Mouse (Mus musculus) layer of hippocampus, adult 2 months (tissue): ENCODE results near the gene Rtraf. TPM values are rescaled to one million over a fixed set of nuclear protein-coding genes. Genes with fewer than 3 reads are reported as not detected.

ENCODE experiments used
- DNase-seq, 2 experiments: peaks; one replicate each; pipeline ENCODE4 v3.0.0; 2022; ENCODE audit warnings: low spot score in 2 of 2
- H3K27ac ChIP-seq: fragments of 200-600 bp; 2 replicates; pipeline ENCODE4 v1.8.1; 2022
- H3K4me3 ChIP-seq: fragments of 200-600 bp; 2 replicates; pipeline ENCODE4 v1.8.1; 2022; ENCODE audit warnings: mild to moderate bottlenecking
- CTCF ChIP-seq: fragments of 200-600 bp; conservative IDR thresholded peaks from 2 replicates; pipeline ENCODE4 v1.8.1; 2022; ENCODE audit warnings: antibody characterized with exemption, mild to moderate bottlenecking, moderate library complexity
- total RNA-seq, 2 experiments: library from RNA; stranded (reverse); gene quantifications; 2 replicates each; pipeline ENCODE4 v1.2.3; 2021

Rtraf gene
- total RNA-seq, 2 experiments from 2014 or later = 51.5 to 56.4 TPM

DNA sequence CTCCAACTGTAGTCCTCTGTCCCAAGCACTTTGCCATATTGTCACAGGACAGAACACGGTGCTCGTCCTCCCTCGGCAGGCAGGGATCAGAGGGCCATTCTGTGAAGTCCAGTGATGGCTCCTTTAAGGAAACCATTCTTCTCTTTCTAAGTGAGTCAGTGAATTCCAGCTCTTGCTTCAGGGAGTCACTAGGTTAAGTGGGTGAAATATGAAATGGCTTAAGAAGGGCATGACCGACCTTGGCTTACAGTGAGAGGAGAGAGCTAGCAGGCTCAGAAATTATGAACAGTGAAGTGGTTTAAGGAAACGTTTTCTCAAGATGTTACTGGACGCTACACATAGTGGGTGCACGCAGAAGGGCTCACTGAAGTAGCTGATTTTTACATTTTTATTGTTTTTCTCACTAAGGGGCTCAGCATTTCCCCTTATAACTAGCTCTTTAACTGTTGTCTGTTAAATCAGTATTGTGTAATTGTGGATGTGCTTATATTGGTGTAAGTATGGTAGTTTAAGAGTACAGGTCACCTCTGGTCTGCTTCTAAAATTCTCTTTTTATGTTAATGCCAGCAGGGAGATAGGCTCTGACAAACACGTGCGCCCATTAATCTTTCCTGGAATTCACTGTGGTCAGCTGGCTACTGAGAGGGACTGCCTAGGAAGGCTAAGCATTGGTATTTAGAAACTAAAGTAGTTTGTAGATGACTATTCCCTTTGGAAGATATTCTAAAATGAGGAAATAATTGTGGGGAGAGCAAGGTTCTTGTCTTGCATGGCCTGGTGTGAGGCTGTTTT lies 37.6 kb downstream of the Rtraf start:
- no peak for TF ChIP-seq CTCF
- H3K27ac ChIP-seq = no peak overlapping the region
- DNase-seq = no peak
- H3K4me3 ChIP-seq = no peak overlapping the region

- TF ChIP-seq CTCF = no peak
- Histone ChIP-seq H3K27ac (no peak overlapping the region), H3K4me3 (no peak overlapping the region)
- DNase-seq = no peak
Observed at GRCm38 (mm10) chr14:19777945-19778344, 45.7 kb downstream of the Rtraf start.

DNA sequence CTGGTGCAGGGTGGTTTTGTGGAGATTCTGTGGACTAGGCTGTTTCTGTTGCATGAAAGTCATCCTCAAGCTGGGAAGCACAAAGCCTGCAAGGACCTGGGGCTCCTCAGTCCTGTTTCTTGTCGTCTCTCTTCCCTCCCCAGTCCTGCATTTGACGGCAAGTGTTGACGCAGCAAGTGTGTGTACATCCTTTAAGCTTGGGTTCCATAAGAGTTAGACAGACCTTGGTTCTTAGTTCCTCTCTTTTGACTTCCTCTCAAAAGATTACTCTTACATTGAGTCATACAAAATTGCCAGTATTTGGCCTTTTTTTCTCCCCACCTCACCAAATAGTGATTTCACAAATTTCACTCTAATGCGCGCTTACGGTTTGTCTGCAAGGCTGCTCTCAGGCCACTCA lies 46.3 kb downstream of the Rtraf start:
- DNase-seq = no peak
- no peak overlapping the region for H3K27ac ChIP-seq
- H3K4me3 ChIP-seq = no peak overlapping the region
- TF ChIP-seq CTCF = no peak

DNA sequence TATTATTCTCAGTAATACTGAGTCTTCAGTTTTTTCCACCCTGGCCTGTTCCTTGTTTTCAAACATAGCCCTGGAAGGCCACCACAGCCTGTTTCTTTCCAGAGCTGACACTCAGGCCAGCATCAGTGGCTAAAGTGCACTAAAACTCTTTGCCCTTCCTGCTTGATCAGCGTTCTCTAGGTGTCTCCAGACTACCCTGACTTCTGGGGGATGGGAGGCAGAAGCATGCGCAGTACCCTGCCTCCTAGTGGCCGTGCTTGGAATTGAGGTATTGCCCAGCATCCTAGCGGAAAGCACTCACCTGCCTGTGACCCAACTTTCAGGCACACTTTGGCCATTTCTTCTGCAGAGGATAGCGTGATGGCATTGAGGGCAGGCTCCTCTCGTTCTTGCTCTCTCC lies 46.7 kb downstream of the Rtraf start:
- DNase-seq = no peak
- Histone ChIP-seq H3K27ac (no peak overlapping the region), H3K4me3 (no peak overlapping the region)
- peak; percentile 75 for TF ChIP-seq CTCF

DNA sequence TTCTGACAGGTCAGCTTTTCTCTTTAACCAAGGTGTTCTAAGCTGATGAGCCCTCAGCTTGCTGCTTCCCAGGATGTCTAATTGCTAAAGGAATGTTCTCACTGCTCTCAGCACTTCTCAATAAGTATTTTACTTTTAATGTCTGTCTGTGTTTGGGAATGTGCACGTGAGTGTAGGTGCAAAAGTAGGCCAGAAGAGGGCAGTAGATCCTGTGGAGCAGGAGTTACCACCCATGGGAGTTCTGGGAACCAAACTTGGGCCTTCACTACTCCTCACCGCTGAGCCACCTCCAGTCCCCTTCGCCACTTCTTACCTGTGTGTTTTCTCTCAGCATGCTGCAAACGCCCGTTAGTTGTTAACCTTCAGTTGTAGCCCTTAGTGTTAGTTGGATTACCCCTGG lies 47.4 kb downstream of the Rtraf start:
- 0 out of 2 replicates have a peak, but pooled peaks have one; percentile 20 for TF ChIP-seq CTCF
- no peak for DNase-seq
- no peak overlapping the region for H3K4me3 ChIP-seq
- no peak overlapping the region for H3K27ac ChIP-seq

DNA sequence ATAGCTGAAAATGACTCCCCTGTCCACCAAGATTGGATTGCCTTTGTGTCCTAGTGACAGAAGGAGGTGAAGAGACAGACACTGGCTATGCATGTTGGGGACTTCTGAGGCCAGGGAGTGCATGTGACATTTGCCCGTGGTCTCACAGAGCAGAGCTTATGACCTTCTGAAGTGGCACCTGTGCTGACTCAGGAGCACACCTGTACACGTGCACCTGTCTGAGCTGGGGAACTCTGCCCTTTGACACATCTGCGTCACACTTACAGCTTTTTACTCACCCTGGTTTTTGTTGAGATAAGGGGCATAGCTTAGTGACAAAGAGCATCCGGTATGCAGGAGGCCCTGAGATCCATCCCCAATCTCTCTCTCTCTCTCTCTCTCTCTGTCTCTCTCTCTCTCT lies 48.1 kb downstream of the Rtraf start:
- Histone ChIP-seq H3K4me3 (no peak overlapping the region), H3K27ac (no peak overlapping the region)
- no peak for DNase-seq
- TF ChIP-seq CTCF = no peak

- no peak for TF ChIP-seq CTCF
- Histone ChIP-seq H3K4me3 (no peak overlapping the region), H3K27ac (no peak overlapping the region)
- no peak for DNase-seq
Observed at GRCm38 (mm10) chr14:19774036-19774628, 49.5 kb downstream of the Rtraf start.

DNA sequence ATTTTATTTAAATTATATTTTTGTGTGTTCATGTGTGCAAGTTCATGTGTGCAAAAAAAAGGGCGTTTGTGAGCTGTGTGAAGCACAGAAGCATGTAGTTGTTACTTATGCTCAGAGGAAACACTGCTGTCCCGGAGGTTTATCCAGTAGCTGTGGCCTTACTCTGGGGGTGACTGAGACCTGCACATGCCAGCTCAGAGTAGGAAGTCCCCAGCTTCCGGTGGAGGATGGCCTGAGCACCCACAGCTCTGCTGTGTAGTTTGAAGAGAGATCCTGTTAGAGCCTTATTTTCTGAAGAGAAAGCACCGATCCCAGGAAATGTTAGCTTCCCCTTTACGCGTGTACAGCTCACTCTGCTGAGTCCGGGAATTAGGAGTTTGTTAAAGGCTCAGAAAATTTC lies 52.5 kb downstream of the Rtraf start:
- no peak for DNase-seq
- no peak for TF ChIP-seq CTCF
- no peak overlapping the region for H3K27ac ChIP-seq
- H3K4me3 ChIP-seq = no peak overlapping the region

DNA sequence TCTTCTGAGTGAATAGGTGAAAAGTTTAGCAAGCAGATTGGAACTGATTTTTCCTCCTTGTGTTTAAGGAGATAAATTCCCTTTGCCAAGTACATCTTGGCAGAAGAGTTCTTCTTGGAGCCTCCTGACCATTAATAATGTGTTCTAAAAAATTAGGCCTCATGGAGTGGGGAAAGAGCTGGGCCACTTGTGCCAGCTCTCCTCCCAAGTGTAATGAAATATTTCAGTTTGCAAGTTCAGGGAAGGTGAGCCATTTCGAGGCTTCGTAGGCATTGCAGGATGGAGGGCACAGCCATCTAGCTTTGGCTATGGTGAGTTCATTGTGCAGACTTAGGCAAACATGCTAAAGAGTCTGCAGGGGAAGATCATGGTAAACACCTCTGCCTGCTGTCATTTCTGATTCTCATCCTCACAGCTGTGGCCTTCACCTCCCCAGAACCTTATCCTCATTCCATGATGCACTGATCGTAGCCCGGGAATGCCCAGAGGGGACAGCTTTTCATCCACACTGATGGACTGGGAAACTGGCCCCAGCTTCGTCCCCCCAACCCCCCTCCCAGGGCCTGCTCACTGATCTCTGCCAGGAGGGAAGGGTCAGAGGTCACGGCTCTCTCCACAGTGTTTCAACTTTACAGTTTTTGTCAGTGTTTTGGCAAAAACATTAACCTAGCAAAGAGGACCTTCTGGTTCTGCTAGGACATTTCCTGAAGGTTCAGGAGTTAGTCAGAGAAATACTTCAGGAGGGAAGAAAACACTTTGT lies 54.0 kb downstream of the Rtraf start:
- no peak for DNase-seq
- Histone ChIP-seq H3K27ac (no peak overlapping the region), H3K4me3 (no peak overlapping the region)
- TF ChIP-seq CTCF = no peak

DNA sequence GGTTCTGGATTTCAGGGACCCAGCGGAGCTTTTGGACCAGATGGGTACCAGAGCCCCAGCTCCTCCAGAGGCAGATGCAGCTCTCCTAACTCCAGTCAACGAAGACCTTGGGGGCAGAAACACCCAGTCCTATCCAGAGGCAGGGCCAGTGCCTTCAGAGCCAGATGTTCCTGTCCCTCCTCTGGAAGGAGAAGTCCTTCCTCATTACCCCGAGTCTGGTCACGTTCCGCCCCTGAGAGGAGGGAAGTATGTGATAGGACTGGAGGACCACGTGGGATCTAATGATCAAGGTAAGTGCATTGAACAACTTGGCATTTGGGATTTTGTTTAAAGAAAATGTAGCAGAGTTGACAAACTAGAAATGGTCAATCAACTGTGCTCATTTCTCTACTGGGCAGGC lies 55.0 kb downstream of the Rtraf start:
- no peak for TF ChIP-seq CTCF
- Histone ChIP-seq H3K4me3 (no peak overlapping the region), H3K27ac (no peak overlapping the region)
- no peak for DNase-seq

GRCm38 (mm10) chr14:19766380-19766649 lies 57.3 kb downstream of the Rtraf start:
- no peak for TF ChIP-seq CTCF
- no peak overlapping the region for H3K4me3 ChIP-seq

GRCm38 (mm10) chr14:19765539-19766379 lies 57.9 kb downstream of the Rtraf start:
- no peak overlapping the region for H3K4me3 ChIP-seq
- TF ChIP-seq CTCF = no peak
- DNase-seq = no peak

More at GRCm38 (mm10) chr14:19766380-19766649, 57.3 kb downstream of the Rtraf start:
- no peak overlapping the region for H3K27ac ChIP-seq
- no peak for DNase-seq

DNA sequence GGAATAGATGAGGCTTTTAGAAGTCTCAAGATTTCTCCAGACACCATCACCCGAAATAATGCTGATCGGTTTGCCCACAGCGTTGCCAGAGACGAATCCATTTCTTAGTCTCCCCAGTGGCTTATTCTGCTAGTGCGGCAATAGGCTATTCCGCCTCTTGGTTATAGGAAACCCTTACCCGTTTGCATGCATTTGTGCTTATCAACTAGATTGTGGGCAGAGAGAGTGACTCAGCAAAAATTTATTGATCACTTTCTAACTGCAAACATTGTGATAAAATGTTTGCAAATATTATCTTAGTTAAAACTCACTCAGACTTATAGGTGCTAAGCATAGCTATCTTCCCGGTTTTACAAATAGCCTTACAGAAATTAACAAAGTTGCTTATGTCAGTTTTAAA lies 59.3 kb downstream of the Rtraf start:
- no peak for TF ChIP-seq CTCF
- Histone ChIP-seq H3K4me3 (no peak overlapping the region), H3K27ac (no peak overlapping the region)
- no peak for DNase-seq

More at GRCm38 (mm10) chr14:19765539-19766379, 57.9 kb downstream of the Rtraf start:
- no peak overlapping the region for H3K27ac ChIP-seq
